21 mouse cellular contexts compared by ENCODE assay signal in the genomic region with DNA sequence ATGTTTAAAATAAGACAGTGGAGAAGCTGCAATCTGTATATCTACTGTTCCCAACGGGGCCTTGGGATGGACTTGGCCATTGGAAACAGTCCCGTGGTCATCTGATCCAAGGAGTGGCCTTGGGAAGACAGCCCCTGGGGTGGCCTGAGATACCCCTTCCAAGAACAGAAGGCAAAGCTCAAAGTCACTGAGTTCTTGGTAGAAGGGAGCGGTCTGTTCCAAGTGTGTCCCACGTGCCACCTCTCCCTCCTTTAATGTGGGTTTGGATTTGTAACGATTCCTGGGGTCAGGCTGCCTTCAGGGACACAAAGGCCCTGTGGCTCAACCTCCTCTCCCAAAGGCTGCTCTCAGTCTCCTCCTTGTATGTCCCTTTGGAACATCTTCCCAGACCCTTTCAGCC.
"Had no signal": no experiment of that assay in that cellular context is flagged by ENCODE, and none has a peak within 500 bp of the region (broad histone marks: within the 10 kb centered on the region; RNA-seq: fewer than 3 reads in every experiment).

No protein-coding gene starts in this region.

- H3K9me3 ChIP-seq: limb, embryonic 10.5 days; limb, embryonic 13.5 days; liver, embryonic 12.5 days; liver, embryonic 15.5 days; lung, embryonic 15.5 days; megakaryocyte, embryonic 14.5 days; neural tube, embryonic 12.5 days; neural tube, embryonic 15.5 days had no signal

- H3K9ac ChIP-seq: limb, embryonic 13.5 days; liver, embryonic 12.5 days; liver, embryonic 15.5 days; lung, embryonic 15.5 days; neural tube, embryonic 12.5 days; neural tube, embryonic 15.5 days had no signal

- DNase-seq: kidney, adult 2 months; kidney, postnatal 25 days; layer of hippocampus, adult 9-11 months; liver; lung, adult 18-20 months; lung, postnatal 10 days; lung, postnatal 36 days; midbrain, embryonic 14.5 days; thymus, adult 18-20 months; thymus, postnatal 4 days had no signal

- H3K4me2 ChIP-seq: limb, embryonic 13.5 days; liver, embryonic 12.5 days; liver, embryonic 15.5 days; lung, embryonic 15.5 days; midbrain, embryonic 11.5 days; neural tube, embryonic 12.5 days; neural tube, embryonic 15.5 days had no signal

- H3K36me3 ChIP-seq: limb, embryonic 10.5 days; limb, embryonic 13.5 days; liver, embryonic 12.5 days; liver, embryonic 15.5 days; lung, embryonic 15.5 days; neural tube, embryonic 12.5 days; neural tube, embryonic 15.5 days had no signal

- H3K4me3 ChIP-seq: layer of hippocampus, adult 2 months; limb, embryonic 10.5 days; limb, embryonic 13.5 days; liver, embryonic 12.5 days; liver, embryonic 15.5 days; lung, embryonic 15.5 days; megakaryocyte, embryonic 14.5 days; neural tube, embryonic 12.5 days; neural tube, embryonic 15.5 days had no signal

- H3K27ac ChIP-seq: kidney, postnatal 0 days; layer of hippocampus, adult 2 months; limb, embryonic 10.5 days; limb, embryonic 13.5 days; liver, embryonic 12.5 days; liver, embryonic 15.5 days; lung, embryonic 15.5 days; neural tube, embryonic 12.5 days; neural tube, embryonic 15.5 days had no signal

- ATAC-seq: liver, embryonic 12.5 days had no signal

- H3K4me1 ChIP-seq: limb, embryonic 13.5 days; megakaryocyte, embryonic 14.5 days; neural tube, embryonic 12.5 days; neural tube, embryonic 15.5 days had no signal

- H3K27me3 ChIP-seq: lung, embryonic 15.5 days had no signal
